Mouse (Mus musculus) cerebellum, postnatal 36 days (tissue): ENCODE data around the gene Sp6.

Experiments used
- DNase-seq, 2 experiments: peaks; one replicate each; pipeline ENCODE4 v3.0.0; 2021 to 2022; ENCODE audit warnings: mixed read lengths in 2 of 2

Gene Sp6

DNA sequence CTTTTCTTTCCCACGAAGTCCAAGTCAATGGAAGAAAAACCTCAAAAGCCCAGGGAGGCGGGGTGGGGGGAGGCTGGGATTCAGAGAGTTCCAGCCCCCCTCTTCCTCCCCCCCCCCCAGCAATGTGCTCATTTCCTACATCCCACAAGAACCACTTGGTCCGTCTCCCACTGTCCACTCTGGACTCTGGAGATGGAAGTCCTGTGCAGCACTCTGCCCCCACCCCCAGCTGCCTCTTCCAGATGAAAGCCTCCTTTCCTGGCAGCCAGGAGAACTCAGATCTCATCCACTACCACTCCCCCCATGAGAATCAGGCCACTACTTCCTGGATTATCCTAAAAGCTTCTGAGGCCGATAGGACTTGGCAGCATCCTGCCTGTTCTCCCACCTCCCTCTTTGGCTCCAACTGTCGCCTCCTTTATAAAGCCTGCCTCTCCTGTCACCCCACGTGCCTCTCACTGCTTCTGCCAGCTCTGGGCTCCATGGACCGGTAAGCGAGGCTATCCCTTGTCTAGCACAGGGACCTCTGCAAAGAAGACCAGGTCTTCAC lies at the start of gene Sp6:
Gene Sp6 (plus strand): TSS at position 274 of the 550 bp plus-strand sequence.
- DNase-seq: no peak

DNA sequence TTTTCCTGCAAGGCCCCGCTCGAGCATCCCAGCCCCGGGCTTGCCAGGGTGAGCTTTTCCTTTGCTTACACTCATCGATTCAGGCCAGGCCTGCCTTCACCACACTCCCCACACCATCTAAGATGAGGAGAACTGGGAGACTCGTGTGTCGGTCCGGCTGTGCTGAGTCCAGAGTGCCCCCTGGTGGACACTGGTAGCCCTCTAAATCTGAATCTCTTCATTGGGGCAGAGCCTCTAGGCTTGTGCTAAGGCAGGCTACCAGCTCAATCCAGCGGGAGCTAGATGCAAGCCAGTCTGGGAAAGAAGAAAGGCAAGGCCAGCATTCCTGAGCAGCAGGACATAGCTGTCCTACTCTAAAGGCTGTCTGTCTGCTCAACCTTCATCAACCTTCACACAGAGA lies 49.6 kb upstream of the Sp6 start:
- DNase-seq: peak; percentile 94 to 95

- DNase-seq: no peak
Observed at GRCm38 (mm10) chr11:96966172-96966571, 47.0 kb upstream of the Sp6 start.

DNA sequence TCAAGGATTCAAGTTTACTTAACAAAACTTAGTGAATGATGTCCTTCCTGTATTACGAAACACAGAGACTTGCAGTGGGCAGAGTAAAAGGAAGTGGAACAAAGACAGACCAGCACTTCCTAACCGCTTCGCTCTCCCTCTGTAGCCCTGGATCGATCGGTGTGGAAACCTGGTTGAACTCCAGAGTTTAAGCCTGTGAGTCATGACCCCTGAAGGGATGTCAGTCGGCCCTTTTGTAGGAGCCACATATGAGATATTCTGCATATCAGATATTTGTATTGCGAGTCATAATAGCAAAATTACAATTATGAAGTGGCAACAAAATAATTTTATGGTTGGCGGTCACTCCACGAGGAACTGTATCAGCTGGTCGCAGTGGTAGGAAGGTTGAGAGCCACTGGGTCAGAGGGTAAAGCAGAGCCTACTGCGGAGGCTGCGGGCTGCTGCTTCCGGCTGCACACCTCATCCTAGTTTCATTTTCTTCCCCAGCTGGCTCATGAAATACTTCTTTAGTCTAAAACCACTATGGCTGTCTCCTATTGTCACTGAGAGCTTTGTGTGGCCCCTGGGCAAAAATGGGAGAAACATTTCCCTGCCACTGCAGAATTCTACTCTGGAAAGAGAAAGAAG lies 46.2 kb upstream of the Sp6 start:
- no peak for DNase-seq

DNA sequence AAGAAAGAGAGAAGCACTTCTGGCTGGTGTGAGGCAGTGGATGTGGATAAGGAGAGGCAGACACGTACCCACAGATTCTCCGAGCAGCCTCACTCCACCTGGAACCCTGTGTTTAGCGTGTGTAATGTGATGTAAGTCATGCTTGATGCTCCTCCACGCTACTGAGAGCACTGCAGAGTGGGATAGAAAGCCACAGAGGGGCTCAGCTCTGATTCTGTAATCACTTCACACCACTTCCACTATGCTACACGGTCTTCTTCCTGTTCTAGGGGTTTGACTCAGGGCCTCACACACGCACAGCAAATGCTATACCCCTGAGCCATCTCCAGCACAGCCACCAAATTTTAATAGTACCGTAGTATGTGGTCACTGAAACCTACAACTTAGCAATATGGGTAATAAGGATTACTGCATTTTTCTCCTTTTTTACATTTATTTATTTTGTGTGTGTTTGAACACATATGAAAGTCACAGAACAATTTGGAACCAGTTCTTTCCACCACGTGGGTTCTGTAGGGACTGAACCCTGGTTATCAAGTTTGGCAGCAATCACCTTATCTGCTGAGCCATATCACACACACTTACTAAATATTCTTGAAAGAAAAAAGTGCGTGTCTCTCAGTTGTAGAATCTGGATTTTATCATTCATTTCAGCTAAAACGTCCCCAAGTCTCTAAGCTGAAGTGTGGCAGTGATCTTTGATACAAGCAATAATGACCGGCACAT lies 45.5 kb upstream of the Sp6 start:
- DNase-seq: no peak

DNA sequence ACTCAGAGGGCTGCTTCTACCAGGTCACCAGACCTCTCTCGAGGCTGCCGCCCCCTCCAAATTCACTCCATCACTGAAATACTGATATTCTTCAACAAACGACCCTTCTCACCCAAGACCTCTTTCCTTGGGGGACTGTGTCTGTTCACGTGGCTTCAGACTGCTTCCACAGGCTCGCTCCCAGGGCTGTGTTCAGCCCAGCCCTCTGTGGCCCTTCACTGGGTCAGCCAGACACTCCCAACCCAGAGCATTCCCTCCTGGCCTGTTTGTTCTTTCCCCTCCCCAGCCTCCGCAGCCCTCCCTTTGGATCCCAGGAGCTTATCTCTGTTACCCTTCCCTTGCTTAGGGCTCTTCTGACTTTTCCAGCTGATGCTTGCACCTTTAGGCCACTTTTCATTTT lies 44.7 kb upstream of the Sp6 start:
- DNase-seq: no peak

GRCm38 (mm10) chr11:96969280-96969722 lies 43.9 kb upstream of the Sp6 start:
- DNase-seq: peak in 1 of 2 experiments; percentile 48

DNA sequence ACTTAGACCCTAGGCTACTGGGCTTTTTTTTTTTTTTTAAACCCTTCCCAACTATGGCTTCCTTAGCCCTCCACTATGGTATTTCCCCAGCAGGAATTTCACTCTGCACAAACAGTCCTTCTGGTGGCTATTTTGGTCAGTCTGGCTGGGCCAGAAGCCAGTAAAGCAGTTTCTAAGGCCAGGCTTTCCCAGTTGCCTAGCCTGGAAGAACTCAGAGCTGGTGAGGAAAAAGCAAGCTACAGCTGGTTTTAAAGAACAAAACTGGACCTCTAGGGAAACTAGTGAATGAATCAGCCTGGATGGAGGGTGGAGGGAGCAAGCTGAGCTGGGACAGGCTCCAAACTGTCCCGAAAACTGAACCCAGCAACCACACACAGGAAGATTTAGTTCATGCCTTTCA lies 43.4 kb upstream of the Sp6 start:
- DNase-seq: peak; percentile 72 to 83

DNA sequence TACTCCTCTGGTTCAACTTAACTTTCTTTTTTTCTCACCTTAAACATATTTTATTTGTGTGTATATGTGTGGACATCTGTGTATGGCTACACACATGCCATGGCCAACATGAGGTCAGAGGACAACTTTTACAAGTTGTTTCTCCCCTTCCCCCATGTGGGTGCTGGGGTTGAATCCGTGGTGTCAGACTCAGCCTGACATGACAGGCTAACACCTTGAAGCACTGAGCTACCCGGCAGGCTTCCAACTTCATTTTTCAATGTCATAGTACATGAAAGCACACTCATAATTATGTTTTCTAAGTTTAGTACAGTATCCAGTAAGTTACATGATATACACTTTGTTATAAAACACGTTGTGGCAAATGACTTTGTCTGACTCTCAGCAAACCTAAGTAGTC lies 42.9 kb upstream of the Sp6 start:
- no peak for DNase-seq

GRCm38 (mm10) chr11:96972906-96973305 lies 40.3 kb upstream of the Sp6 start:
- DNase-seq: no peak

DNA sequence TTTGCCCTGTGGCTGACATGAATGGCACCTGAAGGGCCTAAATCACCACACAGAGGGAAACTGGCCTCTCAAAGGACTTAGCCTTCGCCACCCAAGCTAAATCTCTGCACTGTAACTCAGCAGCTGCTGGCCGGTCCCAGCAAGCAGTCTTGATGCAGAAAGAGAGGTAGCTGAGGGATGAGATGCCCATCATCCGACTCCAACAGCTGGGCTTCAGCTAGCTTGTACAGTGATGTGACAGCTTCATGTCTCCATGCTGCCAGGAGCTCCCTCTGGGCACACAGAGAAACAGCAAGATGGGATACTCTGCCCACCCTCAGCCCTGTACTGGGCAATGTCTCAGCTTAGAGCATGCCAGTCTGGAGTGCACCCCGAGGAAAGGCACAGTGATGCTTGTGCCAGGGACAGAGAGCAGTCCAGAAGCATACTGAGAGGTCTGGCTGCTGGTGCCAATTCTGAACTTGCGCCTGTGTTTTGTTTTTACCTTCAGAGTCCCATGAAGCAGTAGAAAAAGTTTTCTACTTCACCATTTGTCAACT lies 39.7 kb upstream of the Sp6 start:
- DNase-seq: peak; percentile 55 to 69

GRCm38 (mm10) chr11:96974813-96975212 lies 38.4 kb upstream of the Sp6 start:
- no peak for DNase-seq

DNA sequence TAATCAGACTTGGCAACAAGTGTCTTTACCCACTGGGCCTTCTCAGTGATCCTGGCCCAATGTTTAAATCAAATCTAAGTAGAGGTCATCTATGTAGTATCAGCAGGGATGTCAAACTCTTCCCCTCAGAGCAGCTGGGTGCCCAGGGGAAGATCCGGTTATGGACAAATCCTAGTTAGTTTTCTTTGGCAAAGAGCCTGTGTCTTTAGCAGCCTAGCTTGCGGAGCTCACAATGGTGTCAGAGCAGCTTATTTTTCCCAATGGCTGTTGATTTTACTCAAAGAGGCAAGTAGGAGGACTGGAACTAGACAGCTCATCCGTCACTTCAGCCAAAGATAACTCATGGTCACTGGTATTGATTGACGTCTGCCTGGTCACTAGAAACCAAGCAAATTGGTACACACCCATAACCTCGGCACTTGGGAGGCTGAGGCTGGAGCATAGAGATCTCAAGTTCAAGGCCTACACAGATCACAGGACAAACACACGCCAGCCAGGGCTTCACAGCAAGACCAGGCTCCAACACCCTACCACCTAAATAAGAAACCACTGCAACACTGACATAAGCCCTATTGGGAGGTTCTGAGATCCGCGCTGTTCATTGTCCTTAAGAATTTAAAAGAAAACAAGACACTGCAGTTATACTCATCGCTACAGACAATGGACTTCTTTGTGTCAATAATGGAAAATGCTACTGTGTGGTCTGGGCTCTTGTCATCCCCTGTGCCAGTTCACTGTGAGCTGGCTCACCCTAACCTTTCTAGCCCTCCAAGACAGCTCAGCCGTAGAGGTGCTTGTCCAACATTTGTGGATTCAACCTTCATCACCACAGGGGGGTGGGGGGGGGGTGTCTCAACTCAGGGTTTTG lies 37.4 kb upstream of the Sp6 start:
- DNase-seq: no peak

GRCm38 (mm10) chr11:96976379-96976687 lies 36.9 kb upstream of the Sp6 start:
- no peak for DNase-seq

- peak; percentile 77 to 85 for DNase-seq
Observed at GRCm38 (mm10) chr11:96976911-96977591, 36.1 kb upstream of the Sp6 start.

GRCm38 (mm10) chr11:96977606-96978400 lies 35.4 kb upstream of the Sp6 start:
- peak; percentile 98 to 99 for DNase-seq

GRCm38 (mm10) chr11:96978401-96979246 lies 34.6 kb upstream of the Sp6 start:
- DNase-seq: peak in 1 of 2 experiments; percentile 22

DNA sequence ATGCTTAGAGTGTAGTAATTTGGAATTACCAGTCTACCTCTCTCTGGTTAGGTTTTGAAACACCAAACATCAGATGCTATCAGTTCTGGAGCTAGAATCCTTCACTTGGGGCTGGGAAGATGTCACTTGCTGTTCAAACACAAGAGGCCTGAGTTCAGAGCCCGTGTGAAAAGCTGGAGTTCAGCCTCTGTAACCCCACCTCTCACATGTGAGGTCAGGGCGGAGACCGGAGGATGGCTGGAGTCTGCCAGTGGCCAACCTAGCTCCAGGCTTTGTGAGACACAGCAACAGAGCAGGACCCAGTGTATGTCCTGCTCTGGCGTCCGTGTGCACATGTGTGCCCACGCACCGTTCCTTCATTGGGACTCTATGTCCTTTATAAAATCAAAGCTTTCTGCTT lies 33.9 kb upstream of the Sp6 start:
- DNase-seq: no peak

GRCm38 (mm10) chr11:96980021-96980420 lies 33.2 kb upstream of the Sp6 start:
- no peak for DNase-seq

- DNase-seq: no peak
Observed at GRCm38 (mm10) chr11:96981461-96981860, 31.7 kb upstream of the Sp6 start.

DNA sequence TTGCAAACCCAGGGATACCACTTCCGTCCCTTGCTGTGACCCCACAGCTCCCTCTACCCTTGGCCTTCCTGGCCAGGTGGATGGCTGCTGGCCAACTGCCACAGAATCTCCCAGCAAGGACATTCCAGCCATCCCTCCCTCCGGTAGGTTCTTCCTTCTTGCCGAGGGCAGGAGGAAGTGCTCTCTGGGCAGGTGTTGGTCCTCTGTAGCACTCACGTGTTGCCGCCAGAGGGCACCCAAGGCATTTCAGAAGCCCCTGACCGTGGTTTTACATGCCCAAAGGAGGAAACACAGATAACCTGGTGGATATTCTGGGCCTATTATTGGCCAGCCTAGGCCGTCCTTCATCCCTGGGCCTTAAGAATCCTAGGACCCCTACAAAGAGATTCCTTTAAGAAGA lies 30.8 kb upstream of the Sp6 start:
- DNase-seq: peak; percentile 84 to 88
